Mouse (Mus musculus): ENCODE measurements at regions not wholly inside any gene's neighbourhood (a gene's known extent, or its start where the extent isn't known, plus 50 kb on each side); places are given as distances from the start of the nearest gene placed in this dataset.

DNA sequence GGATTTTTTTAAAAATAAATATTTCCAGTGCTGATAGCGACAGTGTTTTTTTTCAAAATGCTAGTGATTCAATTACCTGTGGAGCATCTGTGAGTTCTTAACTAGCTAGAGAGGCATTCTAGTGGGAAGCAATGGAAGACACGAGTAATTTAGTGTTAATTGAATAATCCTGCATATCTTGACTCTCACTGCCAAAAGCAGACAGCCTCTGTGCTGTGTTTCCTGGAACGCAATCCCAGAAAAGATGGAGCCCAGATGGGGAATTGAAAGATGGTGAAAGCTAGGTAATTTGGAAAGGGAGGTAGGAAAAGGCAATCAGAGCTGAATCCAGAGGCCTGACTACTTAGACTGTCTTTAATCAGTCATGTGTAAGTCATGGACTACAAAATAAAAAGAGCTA, 441.0 kb downstream of the Prss52 start:
- no peaks in the 10 kb centered on the region for H3K9me3 ChIP-seq (replicated peaks)
- no peak overlapping the region for H3K4me2 ChIP-seq (replicated peaks)
- no peaks in the 10 kb centered on the region for H3K4me1 ChIP-seq
- H3K36me3 ChIP-seq: no peaks in the 10 kb centered on the region
- no peak overlapping the region for H3K4me3 ChIP-seq (replicated peaks)
- H3K27ac ChIP-seq (replicated peaks): no peak overlapping the region
- no peak overlapping the region for H3K9ac ChIP-seq
- 57% methylated on average over 3 of the region's 3 CpGs for WGBS
- H3K27me3 ChIP-seq: no peaks in the 10 kb centered on the region
- ATAC-seq (ENCODE audit: insufficient number of reproducible peaks, low FRiP score, low TSS enrichment, low read depth): no peak

DNA sequence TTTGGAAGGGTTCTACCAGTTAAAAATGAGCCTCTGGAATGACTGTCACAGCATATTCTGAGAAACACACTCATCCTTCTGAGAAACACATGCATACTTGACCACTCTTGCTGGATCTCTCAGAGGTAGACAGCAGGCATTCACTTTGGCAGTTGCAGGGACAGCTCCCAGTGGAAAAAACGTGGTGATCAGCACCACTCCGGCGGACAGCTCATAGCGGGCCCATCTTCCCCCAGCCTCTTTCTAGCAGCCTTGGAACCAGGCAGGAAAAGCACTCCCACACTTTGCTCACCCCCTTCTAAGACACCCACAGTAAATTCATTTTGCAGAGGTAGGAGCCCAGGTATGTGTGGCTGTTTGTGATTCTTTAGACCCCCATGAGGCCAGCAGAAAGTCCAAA, 442.7 kb downstream of the Prss52 start:
- Histone ChIP-seq H3K4me2 (replicated peaks) (no peak overlapping the region), H3K36me3 (no peaks in the 10 kb centered on the region), H3K9me3 (replicated peaks) (no peaks in the 10 kb centered on the region), H3K27ac (replicated peaks) (no peak overlapping the region), H3K27me3 (no peaks in the 10 kb centered on the region), H3K9ac (no peak overlapping the region), H3K4me3 (replicated peaks) (no peak overlapping the region), H3K4me1 (no peaks in the 10 kb centered on the region)
- WGBS: 0% methylated on average over 4 of the region's 4 CpGs
- no peak for ATAC-seq (ENCODE audit: insufficient number of reproducible peaks, low FRiP score, low TSS enrichment, low read depth)

DNA sequence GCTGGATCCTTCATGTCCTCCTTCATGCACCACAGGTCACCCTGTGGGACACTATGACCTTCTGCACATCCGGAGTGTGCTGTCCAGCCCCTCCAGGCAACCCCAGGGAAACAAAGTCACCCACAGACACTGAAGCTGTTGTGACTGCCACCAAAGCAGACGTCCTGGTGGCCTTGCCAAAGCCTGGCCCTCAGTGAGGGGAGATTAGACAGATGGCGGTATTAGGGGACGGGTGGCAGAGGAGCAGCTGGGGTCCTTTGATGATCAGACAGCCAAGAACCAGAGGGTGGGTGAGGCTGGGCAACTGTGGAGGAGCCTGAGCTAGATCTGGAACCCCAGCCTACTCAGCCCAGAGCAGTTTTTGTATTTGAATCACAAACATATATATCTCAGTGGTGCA, 448.9 kb downstream of the Prss52 start:
- H3K27me3 ChIP-seq: no peaks in the 10 kb centered on the region
- H3K36me3 ChIP-seq: no peaks in the 10 kb centered on the region
- WGBS: 60% methylated on average over 4 of the region's 4 CpGs
- no peak overlapping the region for H3K9ac ChIP-seq
- H3K27ac ChIP-seq (replicated peaks): no peak overlapping the region
- H3K4me1 ChIP-seq: no peaks in the 10 kb centered on the region
- H3K9me3 ChIP-seq (replicated peaks): no peaks in the 10 kb centered on the region
- no peak overlapping the region for H3K4me3 ChIP-seq (replicated peaks)
- no peak overlapping the region for H3K4me2 ChIP-seq (replicated peaks)
- ATAC-seq (ENCODE audit: insufficient number of reproducible peaks, low FRiP score, low TSS enrichment, low read depth): no peak

DNA sequence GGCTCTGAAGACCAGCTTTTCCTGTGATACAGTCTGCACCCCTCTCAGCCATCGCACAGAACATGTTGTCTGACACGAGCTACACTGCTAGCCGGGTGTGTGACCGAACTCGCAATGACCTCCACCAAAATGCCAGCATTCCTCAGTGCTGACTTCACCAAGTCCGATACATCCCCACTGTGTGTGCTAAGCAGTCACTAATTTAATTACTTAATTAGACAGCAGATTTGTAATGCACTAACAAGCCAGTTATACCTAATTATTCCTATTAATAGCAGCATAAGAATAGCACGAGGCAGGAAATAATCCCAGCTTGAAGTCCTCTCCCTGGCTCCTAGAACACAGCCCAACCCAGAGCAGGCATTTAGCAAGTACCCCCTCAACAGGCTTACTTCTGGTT, 452.0 kb downstream of the Prss52 start:
- Histone ChIP-seq H3K9me3 (replicated peaks) (no peaks in the 10 kb centered on the region), H3K27ac (replicated peaks) (no peak overlapping the region), H3K4me2 (replicated peaks) (no peak overlapping the region), H3K4me3 (replicated peaks) (no peak overlapping the region), H3K36me3 (no peaks in the 10 kb centered on the region), H3K4me1 (no peaks in the 10 kb centered on the region), H3K27me3 (no peaks in the 10 kb centered on the region), H3K9ac (no peak overlapping the region)
- no peak for ATAC-seq (ENCODE audit: insufficient number of reproducible peaks, low FRiP score, low TSS enrichment, low read depth)
- 76% methylated on average over 7 of the region's 7 CpGs for WGBS

DNA sequence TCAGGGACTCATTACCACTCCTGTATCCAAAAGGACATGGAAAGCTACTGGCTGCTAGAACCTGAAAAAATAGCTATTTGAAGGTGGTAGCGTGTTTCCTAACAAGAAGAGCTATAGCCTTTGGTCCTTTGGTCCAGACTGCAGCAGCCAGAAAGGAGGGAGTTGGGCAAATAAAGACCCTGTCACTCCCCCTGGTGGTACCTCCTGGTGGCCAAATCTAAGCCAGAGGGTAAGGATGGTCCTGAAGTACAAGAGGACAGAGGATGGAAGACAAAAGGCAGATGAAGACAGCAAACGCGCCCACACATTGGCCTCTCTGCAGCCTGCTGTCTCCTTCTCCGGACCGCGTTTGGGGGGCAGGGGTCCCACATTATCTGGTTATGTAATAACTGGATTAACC, 453.4 kb downstream of the Prss52 start:
- Histone ChIP-seq H3K27ac (replicated peaks) (no peak overlapping the region), H3K9me3 (replicated peaks) (no peaks in the 10 kb centered on the region), H3K4me1 (no peaks in the 10 kb centered on the region), H3K27me3 (no peaks in the 10 kb centered on the region), H3K36me3 (no peaks in the 10 kb centered on the region), H3K9ac (no peak overlapping the region), H3K4me2 (replicated peaks) (no peak overlapping the region), H3K4me3 (replicated peaks) (no peak overlapping the region)
- no peak for ATAC-seq (ENCODE audit: insufficient number of reproducible peaks, low FRiP score, low TSS enrichment, low read depth)
- WGBS: 80% methylated on average over 6 of the region's 6 CpGs

DNA sequence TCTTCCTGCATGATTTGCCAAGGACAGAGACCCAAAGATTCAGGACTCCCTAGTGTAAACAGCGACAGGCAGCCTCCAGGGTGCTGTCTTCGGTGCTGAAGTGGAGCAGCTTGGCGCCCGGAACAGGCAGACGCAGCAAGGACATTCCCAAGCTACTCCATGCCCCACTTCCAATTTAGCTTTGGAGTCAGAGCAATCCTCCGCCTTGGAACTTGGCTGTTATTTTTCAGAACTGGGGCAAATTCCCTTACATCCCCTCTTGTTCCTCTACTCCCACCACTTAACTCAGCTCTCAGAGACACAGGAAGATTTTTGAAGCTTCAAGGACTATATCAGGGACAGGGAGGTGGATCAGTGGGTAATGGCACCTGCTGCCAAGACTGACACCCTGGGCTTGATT, 464.6 kb downstream of the Prss52 start:
- WGBS: 5% methylated on average over 6 of the region's 6 CpGs
- Histone ChIP-seq H3K9me3 (replicated peaks) (no peaks in the 10 kb centered on the region), H3K27me3 (0 out of 2 replicates have a peak, but pooled peaks cover 4% of the 10 kb centered on the region), H3K27ac (replicated peaks) (no peak overlapping the region), H3K4me2 (replicated peaks) (no peak overlapping the region), H3K9ac (no peak overlapping the region), H3K4me1 (no peaks in the 10 kb centered on the region), H3K4me3 (replicated peaks) (no peak overlapping the region), H3K36me3 (no peaks in the 10 kb centered on the region)
- ATAC-seq (ENCODE audit: insufficient number of reproducible peaks, low FRiP score, low TSS enrichment, low read depth): no peak

DNA sequence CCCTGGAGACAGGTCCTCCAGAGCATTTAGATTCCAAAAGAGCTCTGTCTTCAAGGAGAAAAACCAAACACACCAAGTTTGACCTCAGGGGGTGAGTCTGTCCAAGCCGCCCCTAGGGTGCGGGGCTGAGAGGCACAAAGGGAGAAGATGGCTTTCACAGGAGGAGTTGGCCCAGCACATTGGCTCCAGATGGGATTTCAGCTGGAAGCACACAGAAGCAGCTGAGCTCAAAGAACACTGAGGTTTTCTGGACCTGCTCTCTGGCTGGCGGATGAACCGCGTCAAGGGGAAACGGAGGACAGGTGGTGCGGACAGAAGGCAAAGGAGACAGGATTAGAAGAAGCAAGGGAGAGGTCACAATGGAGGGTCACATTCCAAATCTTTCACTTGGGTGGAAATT, 466.9 kb downstream of the Prss52 start:
- no peaks in the 10 kb centered on the region for H3K36me3 ChIP-seq
- no peaks in the 10 kb centered on the region for H3K9me3 ChIP-seq (replicated peaks)
- no peak overlapping the region for H3K27ac ChIP-seq (replicated peaks)
- ATAC-seq (ENCODE audit: insufficient number of reproducible peaks, low FRiP score, low TSS enrichment, low read depth): no peak
- H3K9ac ChIP-seq: no peak overlapping the region
- H3K4me3 ChIP-seq (replicated peaks): no peak overlapping the region
- 72% methylated on average over 7 of the region's 7 CpGs for WGBS
- no peaks in the 10 kb centered on the region for H3K4me1 ChIP-seq
- peaks cover 4% of the 10 kb centered on the region; the same call in 1 of the 2 replicates for H3K27me3 ChIP-seq
- no peak overlapping the region for H3K4me2 ChIP-seq (replicated peaks)

DNA sequence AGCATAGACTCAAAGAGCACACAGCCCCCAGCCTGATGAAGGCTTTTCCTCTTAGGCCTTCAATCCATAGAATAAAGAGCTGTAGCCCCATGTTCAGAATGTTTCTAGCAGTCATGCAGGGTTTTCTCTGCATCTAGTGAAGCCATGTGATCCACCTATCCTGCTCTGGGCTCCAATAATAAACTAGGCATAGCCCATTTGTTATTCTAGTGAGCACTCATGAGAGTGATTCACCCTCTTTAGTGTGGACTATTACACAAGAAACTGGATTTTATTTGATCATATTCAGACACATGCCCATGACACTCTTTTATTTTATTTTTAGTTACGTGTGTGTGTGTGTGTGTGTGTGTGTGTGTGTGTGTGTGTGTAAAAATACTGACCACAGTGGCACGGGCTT, 468.7 kb downstream of the Prss52 start:
- no peaks in the 10 kb centered on the region for H3K36me3 ChIP-seq
- no peak overlapping the region for H3K4me2 ChIP-seq (replicated peaks)
- H3K4me1 ChIP-seq: no peaks in the 10 kb centered on the region
- H3K9me3 ChIP-seq (replicated peaks): no peaks in the 10 kb centered on the region
- ATAC-seq (ENCODE audit: insufficient number of reproducible peaks, low FRiP score, low TSS enrichment, low read depth): no peak
- no peak overlapping the region for H3K27ac ChIP-seq (replicated peaks)
- H3K4me3 ChIP-seq (replicated peaks): no peak overlapping the region
- WGBS: 67% methylated on average over 2 of the region's 2 CpGs
- no peak overlapping the region for H3K9ac ChIP-seq
- no peaks in the 10 kb centered on the region; the same call in 1 of the 2 replicates for H3K27me3 ChIP-seq

DNA sequence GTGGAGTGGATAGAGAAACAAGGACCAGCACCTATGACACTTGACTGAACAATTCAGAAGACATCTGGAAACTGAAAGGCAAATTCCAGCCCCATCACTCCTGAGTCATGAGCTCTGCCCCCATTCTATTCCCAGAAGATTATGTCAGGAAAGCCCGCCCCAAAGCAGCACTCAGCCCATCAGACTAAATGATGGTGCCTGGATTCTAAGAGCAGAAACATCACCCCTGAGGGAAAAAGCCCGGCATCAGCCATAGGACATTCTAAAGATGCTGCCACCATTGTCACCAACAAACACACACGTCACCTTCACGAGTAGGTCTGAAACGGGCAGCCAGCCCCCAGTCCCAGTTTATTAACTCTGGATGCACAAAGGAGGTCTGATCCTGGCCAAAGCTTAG, 469.7 kb downstream of the Prss52 start:
- 62% methylated on average over 5 of the region's 5 CpGs for WGBS
- no peaks in the 10 kb centered on the region for H3K4me1 ChIP-seq
- H3K9me3 ChIP-seq (replicated peaks): no peaks in the 10 kb centered on the region
- H3K9ac ChIP-seq: no peak overlapping the region
- no peak overlapping the region for H3K4me2 ChIP-seq (replicated peaks)
- no peak overlapping the region for H3K27ac ChIP-seq (replicated peaks)
- no peak for ATAC-seq (ENCODE audit: insufficient number of reproducible peaks, low FRiP score, low TSS enrichment, low read depth)
- no peak overlapping the region for H3K4me3 ChIP-seq (replicated peaks)
- no peaks in the 10 kb centered on the region; the same call in 1 of the 2 replicates for H3K27me3 ChIP-seq
- H3K36me3 ChIP-seq: no peaks in the 10 kb centered on the region

DNA sequence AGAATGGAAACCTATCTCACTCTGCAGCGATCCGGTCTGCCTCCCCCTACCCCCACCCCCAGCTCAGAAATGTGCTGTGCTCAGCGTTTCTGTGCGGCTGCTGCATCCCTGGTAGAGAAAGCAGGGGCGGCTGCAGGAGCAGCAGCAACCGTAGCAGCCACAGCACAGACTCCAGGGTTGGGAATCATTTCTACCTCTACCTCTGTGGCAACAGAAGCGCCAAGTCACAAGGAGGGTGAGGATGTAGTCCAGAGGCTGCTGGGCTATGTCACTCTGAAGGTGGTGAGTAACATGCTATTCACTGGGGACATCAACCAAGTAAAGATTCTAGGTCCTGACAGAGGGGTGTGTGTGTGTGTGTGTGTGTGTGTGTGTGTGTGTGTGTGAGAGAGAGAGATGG, 470.2 kb downstream of the Prss52 start:
- Histone ChIP-seq H3K9me3 (replicated peaks) (no peaks in the 10 kb centered on the region), H3K9ac (no peak overlapping the region), H3K4me3 (replicated peaks) (no peak overlapping the region), H3K36me3 (no peaks in the 10 kb centered on the region), H3K27ac (replicated peaks) (no peak overlapping the region), H3K4me2 (replicated peaks) (no peak overlapping the region), H3K27me3 (no peaks in the 10 kb centered on the region; the same call in 1 of the 2 replicates), H3K4me1 (no peaks in the 10 kb centered on the region)
- 43% methylated on average over 7 of the region's 7 CpGs for WGBS
- ATAC-seq (ENCODE audit: insufficient number of reproducible peaks, low FRiP score, low TSS enrichment, low read depth): no peak

DNA sequence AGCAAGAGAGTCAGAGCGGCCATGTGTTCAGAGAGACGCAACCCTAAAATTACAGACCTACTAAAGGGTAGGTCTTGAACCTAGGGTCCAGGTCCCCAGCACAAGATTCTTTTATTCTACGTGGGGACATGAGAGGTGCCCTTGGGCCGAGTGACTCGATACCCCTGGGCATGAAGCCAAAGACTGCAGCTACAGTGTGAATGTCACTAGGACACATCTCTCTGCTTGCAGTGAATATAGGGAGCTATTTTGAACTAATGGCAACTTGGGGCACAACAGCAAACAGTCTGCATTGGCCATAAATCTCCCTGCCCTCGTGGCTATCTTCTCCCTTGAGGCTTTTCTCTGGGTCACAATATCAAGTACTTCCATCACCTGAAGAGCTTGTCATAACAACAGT, 470.7 kb downstream of the Prss52 start:
- H3K4me3 ChIP-seq (replicated peaks): no peak overlapping the region
- no peak overlapping the region for H3K27ac ChIP-seq (replicated peaks)
- H3K27me3 ChIP-seq: peaks cover 4% of the 10 kb centered on the region
- no peaks in the 10 kb centered on the region for H3K9me3 ChIP-seq (replicated peaks)
- H3K4me1 ChIP-seq: no peaks in the 10 kb centered on the region
- no peak overlapping the region for H3K9ac ChIP-seq
- 64% methylated on average over 6 of the region's 6 CpGs for WGBS
- H3K4me2 ChIP-seq (replicated peaks): no peak overlapping the region
- no peak for ATAC-seq (ENCODE audit: insufficient number of reproducible peaks, low FRiP score, low TSS enrichment, low read depth)
- no peaks in the 10 kb centered on the region for H3K36me3 ChIP-seq

DNA sequence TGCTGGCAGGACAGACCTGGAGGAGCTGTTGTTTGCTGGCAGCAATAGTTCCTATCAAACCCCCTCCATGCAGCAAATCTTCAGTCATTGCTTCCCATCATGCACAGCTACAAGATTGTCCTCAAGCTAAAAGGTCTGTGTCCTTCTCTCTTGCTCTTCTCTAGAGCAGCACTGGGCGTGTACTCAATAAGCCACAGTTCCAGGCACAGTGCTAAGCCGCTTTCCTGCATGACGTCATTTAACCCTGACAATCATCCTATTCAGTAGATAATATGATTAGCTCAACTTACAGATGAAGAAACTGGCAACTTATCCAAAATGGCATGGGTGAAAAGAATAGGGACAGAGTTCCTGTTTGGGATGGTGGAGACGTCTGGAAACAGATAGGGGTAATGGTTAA, 471.9 kb downstream of the Prss52 start:
- Histone ChIP-seq H3K4me3 (replicated peaks) (no peak overlapping the region), H3K4me2 (replicated peaks) (no peak overlapping the region), H3K9me3 (replicated peaks) (no peaks in the 10 kb centered on the region), H3K27me3 (peaks cover 16% of the 10 kb centered on the region), H3K27ac (replicated peaks) (no peak overlapping the region), H3K9ac (no peak overlapping the region), H3K4me1 (no peaks in the 10 kb centered on the region), H3K36me3 (no peaks in the 10 kb centered on the region)
- no peak for ATAC-seq (ENCODE audit: insufficient number of reproducible peaks, low FRiP score, low TSS enrichment, low read depth)
- WGBS: 30% methylated on average over 4 of the region's 4 CpGs
